Mouse (Mus musculus) heart, postnatal 14 days (tissue): ENCODE data around the gene Cul5. TPM values are rescaled to one million over a fixed set of nuclear protein-coding genes. Genes with fewer than 3 reads are reported as not detected.
A peak's percentile ranks its signal among the peaks of the same experiment; 100 is the strongest.

Experiments used
- DNase-seq, 2 experiments: peaks; one replicate each; pipeline ENCODE4 v3.0.0; 2021 to 2022
- intact Hi-C: fragments of 180-260 bp; cut with DNase I; formaldehyde crosslinking; loops from one replicate; pipeline ENCODE4 v1.15.1; 2025
- total RNA-seq, 2 experiments: library from RNA; stranded (reverse); gene quantifications; 2 replicates each; pipeline ENCODE4 v1.2.3; 2021

Gene Cul5
- total RNA-seq, 2 experiments from 2014 or later, result 45.3 TPM

- intact Hi-C loops, result no loop called here
- no peak for DNase-seq
These were observed 60.4 kb downstream of the Cul5 start for GRCm38 (mm10) chr9:53609306-53609967.

- DNase-seq, result no peak
- intact Hi-C loops, result no loop called here
These were observed 62.0 kb downstream of the Cul5 start for GRCm38 (mm10) chr9:53607816-53608215.

GRCm38 (mm10) chr9:53607192-53607591 lies 62.6 kb downstream of the Cul5 start:
- no peak for DNase-seq
- intact Hi-C loops, result no loop called here

- intact Hi-C loops, result no loop called here
- no peak for DNase-seq
These were observed 64.9 kb downstream of the Cul5 start for GRCm38 (mm10) chr9:53604954-53605353.

GRCm38 (mm10) chr9:53603849-53604248 lies 66.0 kb downstream of the Cul5 start:
- DNase-seq, result no peak
- intact Hi-C loops, result no loop called here

- intact Hi-C loops, result no loop called here
- peak in 1 of 2 experiments; percentile 29 for DNase-seq
These were observed 66.4 kb downstream of the Cul5 start for GRCm38 (mm10) chr9:53603384-53603783.

GRCm38 (mm10) chr9:53601541-53601940 lies 68.3 kb downstream of the Cul5 start:
- intact Hi-C loops, result no loop called here
- peak in 1 of 2 experiments; percentile 31 for DNase-seq

- intact Hi-C loops, result no loop called here
- DNase-seq, result no peak
These were observed 71.2 kb downstream of the Cul5 start for GRCm38 (mm10) chr9:53598631-53599030.

GRCm38 (mm10) chr9:53596971-53597600 lies 72.7 kb downstream of the Cul5 start:
- DNase-seq, result no peak
- intact Hi-C loops, result no loop called here

- intact Hi-C loops, result loop anchor here (2.0 kb wide), 1 partner anchor 72 kb away; no protein-coding TSS in a partner anchor
- peak; percentile 64 to 81 for DNase-seq
These were observed 75.0 kb downstream of the Cul5 start for GRCm38 (mm10) chr9:53594764-53595163.

- DNase-seq, result no peak
- intact Hi-C loops, result loop anchor here (5.0 kb wide), 1 partner anchor 40 kb away; no protein-coding TSS in a partner anchor
These were observed 87.9 kb downstream of the Cul5 start for GRCm38 (mm10) chr9:53581870-53582269.

GRCm38 (mm10) chr9:53575721-53576120 lies 94.1 kb downstream of the Cul5 start:
- no peak for DNase-seq
- intact Hi-C loops, result no loop called here

- intact Hi-C loops, result no loop called here
- peak in 1 of 2 experiments; percentile 31 for DNase-seq
These were observed 97.1 kb downstream of the Cul5 start for GRCm38 (mm10) chr9:53572516-53573307.

- DNase-seq, result no peak
These were observed 99.2 kb downstream of the Cul5 start for GRCm38 (mm10) chr9:53570662-53571061.

More at GRCm38 (mm10) chr9:53570662-53571061, 99.2 kb downstream of the Cul5 start:
- intact Hi-C loops, result no loop called here

Other genes starting within 250 kb of the Cul5 start
- 10 to 100 TPM in 1 of 2 experiments, 1 to 10 TPM in 1; 9.6 to 10.3 TPM for gene Atm, start 133.3 kb downstream of the Cul5 start, total RNA-seq
- gene Npat, start 133.0 kb downstream of the Cul5 start, total RNA-seq, result 1 to 10 TPM; 8.3 to 8.5 TPM
- gene Acat1, start 59.6 kb downstream of the Cul5 start, total RNA-seq, result 100 to 1,000 TPM; 313 to 317 TPM
- under 1 TPM; 0.12 to 0.17 TPM for gene Rab39, start 36.2 kb upstream of the Cul5 start, total RNA-seq
- gene Slc35f2, start 101.5 kb upstream of the Cul5 start, total RNA-seq, result under 1 TPM; 0.12 to 0.41 TPM
- gene Sln, start 180.2 kb upstream of the Cul5 start, total RNA-seq, result 10 to 100 TPM; 25.4 to 57.3 TPM